Mouse (Mus musculus) small intestine, adult 2 months (tissue): Measurements from ENCODE around the gene Man1a. TPM values are rescaled to one million over a fixed set of nuclear protein-coding genes. Genes with fewer than 3 reads are reported as not detected.

ENCODE experiments used
- H3K27ac ChIP-seq: fragments of 200-500 bp; 2 replicates; pipeline ENCODE4 v1.5.1; 2012; ENCODE audit warnings: low read depth, low read length, control low read depth, inconsistent platforms; ENCODE audit not compliant: insufficient read depth
- H3K27me3 ChIP-seq: fragments of 200-500 bp; 2 replicates; pipeline ENCODE4 v1.6.1; 2012; ENCODE audit warnings: mild to moderate bottlenecking, moderate library complexity, low read length, inconsistent platforms; ENCODE audit not compliant: control insufficient read depth, insufficient read depth
- H3K36me3 ChIP-seq: fragments of 200-500 bp; 2 replicates; pipeline ENCODE4 v1.6.1; 2012; ENCODE audit warnings: mild to moderate bottlenecking, low read length, control low read depth, inconsistent platforms; ENCODE audit not compliant: control insufficient read depth, insufficient read depth
- H3K4me1 ChIP-seq: fragments of 200-500 bp; 2 replicates; pipeline ENCODE4 v1.6.1; 2012; ENCODE audit warnings: low read length, inconsistent platforms, mixed read lengths; ENCODE audit not compliant: control insufficient read depth, insufficient read depth, insufficient read length
- H3K4me3 ChIP-seq: fragments of 200-500 bp; 2 replicates; pipeline ENCODE4 v1.5.1; 2012; ENCODE audit warnings: low read depth, mild to moderate bottlenecking, control low read depth, inconsistent platforms, low read length, moderate library complexity
- CTCF ChIP-seq: fragments of 200-500 bp; IDR thresholded peaks from 2 replicates; pipeline ENCODE4 v1.5.1; 2012; ENCODE audit warnings: low read depth, mild to moderate bottlenecking, control low read depth, inconsistent platforms, low read length, moderate library complexity, mixed read lengths; ENCODE audit not compliant: insufficient replicate concordance, insufficient read length; ENCODE audit errors: extremely low read depth
- POLR2A ChIP-seq: fragments of 200-500 bp; IDR thresholded peaks from 2 replicates; pipeline ENCODE4 v1.6.1; 2012; ENCODE audit warnings: low read depth, mild to moderate bottlenecking, control low read depth, inconsistent platforms, low read length, moderate library complexity
- WGBS: fragments of 180-500 bp; shearing (Covaris S2); methylation state at CpG from one replicate; pipeline ENCODE4 v1.1.7; 2018; 5-methylcytosine and 5-hydroxymethylcytosine counted together
- polyA plus RNA-seq: library from polyadenylated mRNA; depleted of rRNA; stranded (reverse); fragments of >200 nt; gene quantifications from 2 replicates; pipeline ENCODE4 v1.2.3, GENCODE M21; 2012

Gene Man1a
- polyA plus RNA-seq, 1 experiment = 59.8 TPM

DNA sequence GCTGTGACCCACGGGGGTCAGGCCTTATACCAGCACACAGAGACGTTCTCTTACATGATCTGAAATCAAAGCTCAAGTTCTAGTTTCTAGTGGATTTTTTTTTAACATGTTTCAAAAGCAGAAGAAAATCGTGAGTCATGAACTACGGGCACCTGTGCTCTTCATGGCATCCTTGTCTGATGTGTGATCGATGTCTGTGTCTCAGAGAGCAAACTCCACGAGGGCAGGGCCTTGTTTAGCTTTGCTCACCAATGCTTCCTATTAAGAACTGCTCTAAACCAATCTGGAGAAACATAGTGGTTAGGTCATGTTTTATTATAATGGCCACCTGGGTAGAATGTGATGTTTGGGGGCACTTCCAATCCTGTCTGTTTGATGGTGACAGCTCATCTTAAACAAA lies 13.5 kb upstream of the Man1a start:
- no peaks in the 10 kb centered on the region for H3K36me3 ChIP-seq
- H3K4me1 ChIP-seq = no peaks in the 10 kb centered on the region
- TF ChIP-seq POLR2A (no peak), CTCF (no peak)
- WGBS = 78% methylated on average over 6 of the region's 6 CpGs
- H3K4me3 ChIP-seq = no peak overlapping the region
- H3K27me3 ChIP-seq = no peaks in the 10 kb centered on the region
- no peak overlapping the region for H3K27ac ChIP-seq

DNA sequence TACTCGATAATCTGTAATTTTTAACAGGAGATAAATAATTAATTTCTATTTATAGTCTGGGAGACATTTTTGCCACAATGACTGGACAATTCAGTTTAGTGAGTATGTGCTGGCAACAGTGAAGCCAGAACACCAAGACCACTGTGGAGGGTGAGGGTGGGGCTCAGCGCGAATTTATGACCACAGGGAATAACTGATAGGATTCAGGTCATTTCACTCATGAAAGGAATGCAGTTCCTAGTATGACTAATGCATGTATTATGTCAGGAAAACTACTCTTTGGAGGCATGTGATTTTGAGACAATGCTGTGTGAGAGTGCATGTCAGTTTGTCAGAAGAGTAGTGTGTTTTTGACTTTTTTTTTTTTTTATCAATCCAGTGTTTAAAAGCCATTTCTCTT lies 10.9 kb upstream of the Man1a start:
- H3K27ac ChIP-seq = no peak overlapping the region
- no peaks in the 10 kb centered on the region for H3K4me1 ChIP-seq
- H3K27me3 ChIP-seq = no peaks in the 10 kb centered on the region
- WGBS = 58% methylated on average over 3 of the region's 3 CpGs
- no peak overlapping the region for H3K4me3 ChIP-seq
- no peaks in the 10 kb centered on the region for H3K36me3 ChIP-seq
- TF ChIP-seq POLR2A = no peak
- no peak for TF ChIP-seq CTCF

DNA sequence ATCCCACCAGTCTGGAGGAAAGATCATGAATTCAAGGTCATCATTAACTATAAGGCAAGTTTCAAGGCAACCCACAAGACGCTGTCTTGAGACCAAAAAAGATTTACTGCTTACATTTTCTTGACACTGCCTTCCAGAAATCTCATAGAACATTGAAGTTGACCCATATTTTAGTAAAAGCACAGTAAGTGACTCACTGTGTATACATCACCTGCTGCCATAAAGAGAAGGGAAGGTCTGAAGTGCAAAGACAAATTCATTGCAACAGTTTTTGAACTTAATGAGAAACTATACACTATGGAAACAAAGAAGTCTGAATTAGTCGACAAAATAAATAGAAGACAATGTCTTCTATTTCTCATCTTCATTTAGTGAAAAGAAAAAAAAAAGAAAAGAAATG lies 8.7 kb upstream of the Man1a start:
- no peak for TF ChIP-seq CTCF
- no peak for TF ChIP-seq POLR2A
- H3K27me3 ChIP-seq = no peaks in the 10 kb centered on the region
- no peak overlapping the region for H3K4me3 ChIP-seq
- H3K4me1 ChIP-seq = no peaks in the 10 kb centered on the region
- WGBS = 57% methylated on average over 2 of the region's 2 CpGs
- no peak overlapping the region for H3K27ac ChIP-seq
- H3K36me3 ChIP-seq = no peaks in the 10 kb centered on the region

DNA sequence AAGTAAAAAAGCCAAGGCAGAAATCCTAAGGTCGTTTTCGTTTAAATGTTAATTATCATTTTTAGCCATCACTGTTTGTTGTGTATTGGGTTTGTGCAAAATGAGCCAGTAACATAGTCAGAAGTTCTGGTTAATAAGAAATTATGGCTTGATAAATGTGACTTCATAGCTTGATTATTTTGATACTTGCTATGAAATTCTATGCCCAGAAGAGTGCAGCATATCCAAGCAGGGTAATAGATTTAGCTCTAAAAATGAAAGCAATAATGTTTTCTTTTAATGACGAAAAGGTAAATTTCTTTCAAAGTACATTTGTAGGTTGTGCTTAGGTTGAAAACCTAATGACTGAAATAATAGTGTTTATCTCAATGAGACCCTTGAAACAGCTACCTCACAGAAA lies 596 bp upstream of the Man1a start:
- TF ChIP-seq POLR2A = no peak
- no peak for TF ChIP-seq CTCF
- Histone ChIP-seq H3K27me3 (no peaks in the 10 kb centered on the region), H3K36me3 (no peaks in the 10 kb centered on the region; the same call in 1 of the 2 replicates), H3K4me3 (no peak overlapping the region), H3K27ac (no peak overlapping the region), H3K4me1 (peaks cover 6% of the 10 kb centered on the region; the same call in 1 of the 2 replicates)
- 34% methylated on average over 3 of the region's 3 CpGs for WGBS

DNA sequence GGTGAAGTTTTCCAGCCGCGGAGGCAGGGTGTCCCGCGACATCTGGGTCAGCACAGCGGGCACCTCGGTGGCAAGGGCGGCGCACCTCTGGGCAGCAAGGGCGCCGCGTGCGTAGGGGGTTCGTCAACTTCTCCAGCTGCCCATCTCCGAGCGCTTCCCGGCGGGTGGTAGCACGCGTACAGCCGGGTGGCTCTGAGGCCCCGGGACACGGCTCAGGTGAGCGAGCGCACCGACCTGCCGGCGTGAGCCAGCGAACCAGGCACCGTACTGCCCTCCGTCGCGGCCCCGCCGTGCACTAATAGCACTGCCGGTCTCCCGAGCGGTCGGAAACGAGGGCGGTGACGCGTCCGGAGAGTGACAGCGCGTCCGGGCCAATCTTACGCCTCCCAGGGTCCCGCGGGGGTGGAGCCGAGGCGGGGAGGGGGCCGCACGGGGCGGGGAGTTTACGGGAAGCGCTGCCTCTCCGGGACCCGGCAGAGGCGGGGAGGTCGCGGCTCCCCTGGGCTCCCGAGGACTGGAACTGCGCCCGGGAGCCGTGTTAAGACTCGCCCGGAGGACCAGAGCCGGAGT lies 883 bp downstream of the Man1a start:
- WGBS = under 1% methylated on average over 68 of the region's 68 CpGs
- Histone ChIP-seq H3K27me3 (no peaks in the 10 kb centered on the region), H3K36me3 (no peaks in the 10 kb centered on the region; the same call in 1 of the 2 replicates), H3K4me1 (peaks cover 8% of the 10 kb centered on the region; the same call in 1 of the 2 replicates), H3K27ac (peak overlapping the region; percentile 52), H3K4me3 (peak overlapping the region; percentile 83)
- no peak for TF ChIP-seq CTCF
- peak; percentile 100 for TF ChIP-seq POLR2A

DNA sequence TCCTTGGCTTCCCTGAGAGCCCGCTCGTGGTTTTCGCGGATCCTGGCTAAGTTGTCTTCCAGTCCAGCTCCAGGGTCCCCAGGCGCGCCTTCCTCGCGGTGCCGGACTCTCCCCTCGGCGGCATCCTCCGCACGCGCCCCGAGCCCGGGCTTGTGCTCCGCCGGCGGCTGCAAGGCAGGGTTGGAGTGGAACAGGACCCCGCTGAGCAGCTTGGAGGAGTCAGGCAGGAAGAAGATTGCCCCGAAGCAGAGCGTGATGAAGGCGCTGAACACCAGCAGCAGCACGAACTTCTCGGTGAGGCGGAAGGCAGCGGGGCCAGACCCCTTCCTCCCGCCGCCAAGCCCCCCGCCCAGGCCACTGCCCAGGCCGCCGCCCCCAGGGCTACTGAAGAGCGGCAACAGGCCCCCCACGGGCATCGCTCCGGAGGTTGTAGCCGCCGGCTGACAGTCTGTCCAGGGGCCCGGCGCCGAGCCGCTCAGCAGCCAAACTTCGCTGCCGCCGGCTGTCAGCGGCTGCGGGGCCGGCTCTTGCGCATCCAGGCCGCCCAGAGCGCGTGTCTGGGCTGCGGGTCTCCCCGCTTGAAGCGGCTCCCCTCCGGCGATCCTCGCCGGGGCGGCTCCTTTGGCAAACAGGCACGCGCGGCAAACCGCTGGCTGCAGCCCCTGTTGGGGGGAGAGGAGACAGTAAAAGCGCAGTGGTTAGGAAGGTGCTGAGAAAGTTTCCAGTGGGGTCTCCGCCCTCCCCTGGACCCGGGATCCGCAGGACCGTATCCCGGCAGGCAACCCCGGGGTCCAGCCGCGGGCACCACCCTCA lies 1.6 kb downstream of the Man1a start:
- H3K4me1 ChIP-seq = peaks cover 8% of the 10 kb centered on the region; the same call in 1 of the 2 replicates
- TF ChIP-seq POLR2A (no peak), CTCF (no peak)
- H3K36me3 ChIP-seq = no peaks in the 10 kb centered on the region; the same call in 1 of the 2 replicates
- H3K27ac ChIP-seq = peak overlapping the region; percentile 79
- WGBS = under 1% methylated on average over 73 of the region's 73 CpGs
- H3K4me3 ChIP-seq = peak overlapping the region; percentile 83
- no peaks in the 10 kb centered on the region for H3K27me3 ChIP-seq

DNA sequence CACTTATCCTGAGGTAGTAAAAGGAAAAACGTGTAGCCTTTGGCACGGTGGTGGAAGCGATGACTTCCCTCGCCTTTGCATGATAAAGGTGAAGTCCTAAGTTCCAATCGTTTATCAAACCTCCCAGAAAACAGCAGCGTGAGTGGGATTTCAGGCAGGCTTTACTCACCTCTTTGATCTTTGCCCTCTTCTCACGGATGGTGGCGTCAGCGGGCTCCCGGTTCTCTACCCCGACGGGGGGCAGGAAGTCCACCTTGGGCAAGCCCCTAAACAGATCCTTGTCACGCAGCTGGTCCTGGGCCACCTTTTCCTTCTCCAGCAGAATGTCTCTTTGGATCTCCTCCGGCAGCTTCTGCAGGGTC lies 2.2 kb downstream of the Man1a start:
- Histone ChIP-seq H3K27ac (peak overlapping the region; percentile 79), H3K4me3 (peak overlapping the region; percentile 83), H3K36me3 (no peaks in the 10 kb centered on the region; the same call in 1 of the 2 replicates), H3K4me1 (peaks cover 8% of the 10 kb centered on the region; the same call in 1 of the 2 replicates), H3K27me3 (no peaks in the 10 kb centered on the region)
- whole genome bisulfite sequencing = 1% methylated on average over 14 of the region's 14 CpGs
- TF ChIP-seq POLR2A = no peak
- no peak for TF ChIP-seq CTCF
